Mouse (Mus musculus) inflammation-experienced regulatory T-cells, adult 6 months (primary cell): Measurements from ENCODE around the gene Fam186a. TPM values are rescaled to one million over a fixed set of nuclear protein-coding genes. Genes with fewer than 3 reads are reported as not detected.

Source experiments
- polyA plus RNA-seq, 3 experiments: library from polyadenylated mRNA; unstranded; fragments of 100-300 nt; shearing (Covaris generic); gene quantifications; one replicate each; pipeline ENCODE4 v1.2.1; 2017

Gene Fam186a
- polyA plus RNA-seq, 3 experiments from 2014 or later: not detected

Other genes with a start within 250 kb of the Fam186a start
- under 1 TPM in 2 of 3 experiments, not detected in 1; 0.24 to 0.39 TPM for gene Gpd1, start 249.5 kb downstream of the Fam186a start, polyA plus RNA-seq
- gene Cox14, start 241.4 kb downstream of the Fam186a start, polyA plus RNA-seq: 100 to 1,000 TPM; 133 to 168 (median 166) TPM
- 10 to 100 TPM; 49.5 to 66.7 (median 56.5) TPM for gene Cers5, start 194.2 kb downstream of the Fam186a start, polyA plus RNA-seq
- gene Lima1, start 91.6 kb downstream of the Fam186a start, polyA plus RNA-seq: 1 to 10 TPM; 2.2 to 2.9 (median 2.3) TPM
- gene Larp4, start 3.0 kb upstream of the Fam186a start, polyA plus RNA-seq: 10 to 100 TPM; 40.2 to 43.1 (median 41.0) TPM
- gene Dip2b, start 71.6 kb upstream of the Fam186a start, polyA plus RNA-seq: 10 to 100 TPM; 11.5 to 21.3 (median 13.3) TPM